Mouse (Mus musculus) bone marrow macrophage, adult 2 months (primary cell): ENCODE measurements at regions not wholly inside any gene's neighbourhood (a gene's known extent, or its start where the extent isn't known, plus 50 kb on each side); places are given as distances from the start of the nearest gene placed in this dataset.

ENCODE experiments used
- CTCF ChIP-seq: IDR thresholded peaks from 2 replicates; pipeline ENCODE4 v1.5.1; 2012; ENCODE audit warnings: low read depth, mild to moderate bottlenecking, low read length, moderate library complexity
- POLR2A ChIP-seq: IDR thresholded peaks from 2 replicates; pipeline ENCODE4 v1.6.1; 2012; ENCODE audit warnings: mild to moderate bottlenecking, low read depth, low read length, borderline replicate concordance

- TF ChIP-seq CTCF (no peak), POLR2A (no peak)
Observed at GRCm38 (mm10) chr11:114468394-114468793, 199.9 kb upstream of the Rpl38 start.
